Mouse (Mus musculus) ovary, adult 18-20 months (tissue): ENCODE measurements around the gene Rab8a.
A peak's percentile ranks its signal among the peaks of the same experiment; 100 is the strongest.

Experiments
- DNase-seq: peaks from one replicate; pipeline ENCODE4 v3.0.0; 2022; ENCODE audit warnings: low spot score, mixed read lengths

Gene Rab8a

GRCm38 (mm10) chr8:72212751-72213150, 51.8 kb downstream of the Rab8a start, which contains the start of gene Cib3:
Gene Cib3, minus strand, starts transcription at chr8:72212837.
- DNase-seq: no peak

- no peak for DNase-seq
Observed at GRCm38 (mm10) chr8:72213536-72213935, 52.5 kb downstream of the Rab8a start, which contains the start of gene Gm11034. Gene Gm11034, minus strand, starts transcription at chr8:72213636.

GRCm38 (mm10) chr8:72215060-72215459, 54.1 kb downstream of the Rab8a start:
- no peak for DNase-seq

GRCm38 (mm10) chr8:72215871-72216270, 54.9 kb downstream of the Rab8a start:
- no peak for DNase-seq

GRCm38 (mm10) chr8:72218781-72219540, 58.0 kb downstream of the Rab8a start:
- no peak for DNase-seq

GRCm38 (mm10) chr8:72219541-72220363, 58.8 kb downstream of the Rab8a start, which contains the start of gene Fam32a:
Gene Fam32a, plus strand, starts transcription at chr8:72219730.
- DNase-seq: peak; percentile 88

- DNase-seq: no peak
Observed at GRCm38 (mm10) chr8:72220758-72221157, 59.8 kb downstream of the Rab8a start.

- no peak for DNase-seq
Observed at GRCm38 (mm10) chr8:72222656-72223055, 61.7 kb downstream of the Rab8a start.
